ENCODE assay signal across 8 mouse cellular contexts in the genomic region with DNA sequence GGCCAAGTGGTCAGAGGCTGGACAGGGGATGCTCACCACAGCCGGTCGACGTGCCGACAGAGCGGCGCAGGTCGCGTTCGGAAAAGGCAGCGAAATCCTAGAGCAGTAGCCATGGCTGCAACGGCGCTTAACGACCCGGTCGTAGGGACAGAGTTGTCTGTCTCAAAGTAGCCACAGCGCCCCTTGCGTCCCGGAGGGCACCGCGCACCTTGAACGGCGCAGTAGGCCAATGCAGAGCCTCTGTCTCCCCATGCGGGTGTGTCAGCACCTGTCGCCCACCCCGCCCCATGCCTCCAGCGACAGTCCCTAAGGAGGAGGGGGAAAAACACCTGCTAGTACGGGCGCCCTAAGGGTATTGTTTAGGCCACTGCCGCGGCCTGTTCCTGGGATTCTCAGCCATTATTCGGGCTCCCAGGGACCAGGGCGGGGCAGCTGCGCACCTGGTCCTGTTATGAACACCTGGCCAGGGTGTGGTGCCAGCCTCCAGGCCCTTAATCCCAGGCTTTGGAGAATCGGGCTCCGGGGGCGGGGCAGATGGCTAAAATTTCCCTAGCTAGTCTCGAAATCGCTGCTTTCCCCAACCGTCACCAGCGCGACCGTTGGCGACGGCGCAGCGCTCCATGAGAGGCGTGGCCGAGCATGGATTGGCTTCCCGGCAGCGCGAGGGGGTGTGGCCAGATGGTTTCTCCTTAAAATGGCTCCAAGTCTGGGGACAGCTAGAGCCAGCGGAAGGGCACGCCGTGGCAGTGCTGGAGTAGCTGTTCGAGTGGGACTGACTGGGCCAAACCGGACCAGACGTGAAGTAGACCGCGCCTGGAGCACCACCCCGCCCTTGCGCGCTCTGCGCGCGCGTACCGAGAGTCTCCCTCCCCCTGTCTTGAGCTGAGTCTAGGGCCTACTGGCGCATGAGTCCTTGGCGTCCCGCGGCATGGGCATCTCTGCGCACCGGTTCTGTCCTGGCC. TPM values are rescaled to one million over a fixed set of nuclear protein-coding genes. Genes with fewer than 3 reads are reported as not detected.
DNase-seq lines count a peak whose midpoint lies in the region; ATAC-seq and TF ChIP-seq lines count a peak whose summit lies in the region.

A gene (minus strand): TSS at position 620 of the 962 bp plus-strand sequence.

- WGBS in lung, postnatal 0 days: under 1% methylated on average over 72 of the region's 73 CpGs

- peak; percentile 97 for TF ChIP-seq CTCF in lung, postnatal 0 days (IDR thresholded peaks at IDR 0.05)

- peak within 1 kb of the TSS; percentile 97 for H3K27ac ChIP-seq in lung, postnatal 0 days (ENCODE audit: low read length)

- peak within 1 kb of the TSS; percentile 73 for H3K9ac ChIP-seq in lung, postnatal 0 days (replicated peaks; ENCODE audit: low read depth)

- peak; percentile 28; the same call in 1 of the 2 replicates for TF ChIP-seq EP300 in lung, postnatal 0 days (IDR thresholded peaks at IDR 0.05)

- no peaks in the 10 kb centered on the region for H3K27me3 ChIP-seq in lung, postnatal 0 days (replicated peaks; ENCODE audit: insufficient read depth, low read length)

- peak within 1 kb of the TSS; percentile 74 for H3K4me3 ChIP-seq in lung, postnatal 0 days (ENCODE audit: low read depth, low read length)

- ATAC-seq in hematopoietic stem cell, adult 5-6 weeks (replicated peaks in 1 of 2; ENCODE audit: insufficient read depth in 1 of 2, low FRiP score in 2 of 2, low TSS enrichment in 1 of 2, low read depth in 1 of 2, poor library complexity in 2 of 2, severe bottlenecking in 2 of 2): peak; percentile 74 to 75
- ATAC-seq in lung, postnatal 0 days: peak; percentile 90

- DNase-seq in MEL-GATA-1-ER (ENCODE audit: extremely low read depth, low read depth): peak; percentile 89
- peak; percentile 97 for DNase-seq in cerebellum, adult 8-10 months
- DNase-seq in forelimb bud, embryonic 11.5 days (ENCODE audit: low read depth, low spot score): peak; percentile 94
- DNase-seq in layer of hippocampus, adult 9-11 months: peak; percentile 96
- peak; percentile 98 for DNase-seq in lung, postnatal 0 days (ENCODE audit: low spot score)
- peak; percentile 89 for DNase-seq in ovary, postnatal 14 days (ENCODE audit: low spot score)
- DNase-seq in thymus, postnatal 14 days: peak; percentile 98

- peak within 1 kb of the TSS; percentile 97 for H3K4me2 ChIP-seq in lung, postnatal 0 days (replicated peaks; ENCODE audit: low read depth, low read length)

- H3K4me1 ChIP-seq in lung, postnatal 0 days (ENCODE audit: insufficient read depth, low read depth, low read length): peaks cover 13% of the 10 kb centered on the region; the same call in 1 of the 2 replicates

- H3K9me3 ChIP-seq in lung, postnatal 0 days (ENCODE audit: low read length): no peaks in the 10 kb centered on the region

- peaks cover 11% of the 10 kb centered on the region for H3K36me3 ChIP-seq in lung, postnatal 0 days (ENCODE audit: insufficient read depth, low read length)

RNA-seq across cellular contexts. Expression of the gene that starts here (rescaled TPM):
- 11.1 and 15.9 TPM in 2 replicates for total RNA-seq in hematopoietic stem cell, adult 5-6 weeks (2017)
- 65.7 and 66.3 TPM in 2 replicates for polyA plus RNA-seq in lung, postnatal 0 days (2015; fragmentation: Nextera tagmentation; extraction: Ambion mirVana)

Comparison
In these comparisons a context has a peak if more than half of its experiments do, and no peak if none do; other contexts are left out.
1. Peak in every context shown above with its lines: DNase-seq, ATAC-seq, H3K4me3 ChIP-seq and H3K27ac ChIP-seq.